Mouse (Mus musculus): ENCODE results near the gene Atg13. TPM values are rescaled to one million over a fixed set of nuclear protein-coding genes. Genes with fewer than 3 reads are reported as not detected.

Atg13 gene
- polyA plus RNA-seq, 1 experiment from 2014 or later = 20.9 TPM

DNA sequence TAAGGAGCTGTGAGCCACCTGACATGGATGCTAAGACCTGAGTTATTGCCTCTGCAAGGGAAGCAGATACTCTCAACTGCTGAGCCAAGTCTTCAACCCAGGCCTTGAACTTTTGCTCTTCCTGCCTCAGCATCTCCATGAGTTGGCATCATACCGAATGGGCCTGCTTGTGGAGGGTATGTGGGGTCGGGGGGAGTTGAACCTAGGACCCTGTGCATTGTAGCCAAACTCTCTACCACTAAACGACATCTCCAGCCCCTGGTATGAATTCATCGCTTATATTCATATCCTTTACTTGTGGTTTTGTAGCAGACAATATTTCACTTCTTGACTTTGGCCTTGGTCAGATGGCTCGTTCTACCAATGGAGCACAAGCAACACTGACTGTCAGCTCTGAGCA is 78.5 kb downstream of the Atg13 start:
- H3K4me2 ChIP-seq = no peak overlapping the region
- H3K36me3 ChIP-seq (ENCODE audit: insufficient read depth) = no peaks in the 10 kb centered on the region
- H3K27ac ChIP-seq (ENCODE audit: low read depth) = no peak overlapping the region
- H3K9me3 ChIP-seq (ENCODE audit: low read depth, low read length) = no peaks in the 10 kb centered on the region
- no peak for TF ChIP-seq CTCF (IDR thresholded peaks at IDR 0.05; ENCODE audit: low read depth)
- no peak overlapping the region for H3K9ac ChIP-seq
- no peaks in the 10 kb centered on the region for H3K27me3 ChIP-seq (ENCODE audit: insufficient read depth, low read length)
- no peak overlapping the region for H3K4me3 ChIP-seq (ENCODE audit: low read depth, low read length)
- DNase-seq (no peak), ATAC-seq (ENCODE audit: insufficient read depth) (no peak)
- WGBS = 78% methylated on average over 5 of the region's 5 CpGs
- H3K4me1 ChIP-seq (ENCODE audit: insufficient read depth) = no peaks in the 10 kb centered on the region

DNA sequence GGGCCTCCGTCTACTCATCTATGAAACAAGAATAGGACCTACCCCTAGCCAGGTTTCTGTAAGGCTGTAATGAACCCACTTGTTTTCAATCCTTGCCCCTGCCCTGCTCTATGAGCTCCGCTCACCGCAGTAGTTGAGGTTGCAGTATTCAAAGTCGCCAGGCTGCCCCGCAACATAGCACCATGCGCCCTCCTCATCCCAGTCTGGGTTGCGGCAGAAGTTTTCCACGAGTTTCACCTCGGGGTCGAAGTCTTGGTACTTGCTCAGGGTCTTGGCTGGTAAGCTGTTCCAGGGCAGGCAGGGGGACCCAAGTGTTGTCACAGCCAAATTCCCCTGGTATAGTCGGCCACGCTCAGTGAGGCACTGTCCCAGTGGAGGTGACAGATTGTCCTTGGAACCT is 80.0 kb downstream of the Atg13 start:
- H3K9me3 ChIP-seq (ENCODE audit: low read depth, low read length) = no peaks in the 10 kb centered on the region
- ATAC-seq (ENCODE audit: insufficient read depth) = no peak
- DNase-seq = no peak
- no peak for TF ChIP-seq CTCF (IDR thresholded peaks at IDR 0.05; ENCODE audit: low read depth)
- H3K27ac ChIP-seq (ENCODE audit: low read depth) = no peak overlapping the region
- no peak overlapping the region for H3K9ac ChIP-seq
- H3K4me2 ChIP-seq = no peak overlapping the region
- no peaks in the 10 kb centered on the region for H3K4me1 ChIP-seq (ENCODE audit: insufficient read depth)
- no peak overlapping the region for H3K4me3 ChIP-seq (ENCODE audit: low read depth, low read length)
- WGBS = 85% methylated on average over 12 of the region's 12 CpGs
- H3K36me3 ChIP-seq (ENCODE audit: insufficient read depth) = no peaks in the 10 kb centered on the region
- H3K27me3 ChIP-seq (ENCODE audit: insufficient read depth, low read length) = no peaks in the 10 kb centered on the region

DNA sequence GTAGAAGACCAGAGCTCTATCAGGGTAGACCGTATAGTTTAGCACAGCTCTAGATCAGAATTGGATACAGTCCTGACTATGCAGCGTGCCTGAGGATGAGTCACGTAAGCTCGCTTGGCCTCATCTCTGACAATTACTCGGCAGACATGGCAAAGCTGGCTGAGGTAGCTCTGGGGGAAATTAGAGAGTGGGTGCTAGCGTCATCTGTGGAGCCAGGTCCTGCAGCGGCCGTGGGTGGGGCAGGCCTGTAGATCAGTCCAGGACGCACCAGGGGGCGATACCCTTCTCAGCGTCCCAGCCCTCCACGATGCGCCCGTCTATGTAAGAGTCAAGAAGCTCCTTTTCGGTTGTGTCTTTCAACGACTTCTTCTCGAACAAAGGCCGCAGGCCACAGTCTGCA is 80.7 kb downstream of the Atg13 start:
- 79% methylated on average over 18 of the region's 18 CpGs for WGBS

DNA sequence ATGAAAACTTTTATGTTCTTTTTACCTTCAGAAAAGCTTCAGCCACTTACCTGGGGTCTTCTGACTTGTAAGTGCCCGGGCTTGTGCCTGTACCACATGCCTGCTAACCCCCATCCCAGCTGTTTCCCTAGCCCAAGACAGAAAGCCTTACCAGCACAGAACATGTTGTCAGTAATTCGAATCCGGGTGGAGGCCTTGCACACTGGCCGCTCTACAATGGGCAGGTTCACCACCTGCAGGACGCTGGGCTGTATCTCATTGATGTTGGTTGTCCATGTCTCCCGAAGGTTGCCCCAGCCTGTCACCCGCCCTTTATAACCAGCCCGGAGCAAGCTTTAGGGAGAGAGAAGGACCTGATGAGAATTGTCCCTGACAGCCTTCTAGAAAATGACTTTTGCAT is 82.2 kb downstream of the Atg13 start:
- Histone ChIP-seq H3K9me3 (ENCODE audit: low read depth, low read length) (no peaks in the 10 kb centered on the region), H3K4me2 (no peak overlapping the region), H3K4me3 (ENCODE audit: low read depth, low read length) (no peak overlapping the region), H3K9ac (no peak overlapping the region), H3K36me3 (ENCODE audit: insufficient read depth) (peaks cover 12% of the 10 kb centered on the region; the same call in 1 of the 2 replicates), H3K4me1 (ENCODE audit: insufficient read depth) (no peaks in the 10 kb centered on the region), H3K27me3 (ENCODE audit: insufficient read depth, low read length) (no peaks in the 10 kb centered on the region), H3K27ac (ENCODE audit: low read depth) (no peak overlapping the region)
- TF ChIP-seq CTCF (IDR thresholded peaks at IDR 0.05; ENCODE audit: low read depth) = no peak
- WGBS = 91% methylated on average over 8 of the region's 8 CpGs
- DNase-seq (no peak), ATAC-seq (ENCODE audit: insufficient read depth) (no peak)

More for the DNA sequence above, 80.7 kb downstream of the Atg13 start:
- ATAC-seq (ENCODE audit: insufficient read depth) = no peak
- no peak overlapping the region for H3K4me3 ChIP-seq (ENCODE audit: low read depth, low read length)
- H3K27ac ChIP-seq (ENCODE audit: low read depth) = no peak overlapping the region
- no peaks in the 10 kb centered on the region for H3K27me3 ChIP-seq (ENCODE audit: insufficient read depth, low read length)
- no peak for TF ChIP-seq CTCF (IDR thresholded peaks at IDR 0.05; ENCODE audit: low read depth)
- no peak for DNase-seq
- H3K9ac ChIP-seq = no peak overlapping the region
- H3K36me3 ChIP-seq (ENCODE audit: insufficient read depth) = 0 out of 2 replicates have a peak, but pooled peaks cover under 1% of the 10 kb centered on the region
- H3K4me2 ChIP-seq = no peak overlapping the region
- no peaks in the 10 kb centered on the region for H3K4me1 ChIP-seq (ENCODE audit: insufficient read depth)
- no peaks in the 10 kb centered on the region for H3K9me3 ChIP-seq (ENCODE audit: low read depth, low read length)

- no peak overlapping the region for H3K27ac ChIP-seq (ENCODE audit: low read depth)
- no peaks in the 10 kb centered on the region for H3K27me3 ChIP-seq (ENCODE audit: insufficient read depth, low read length)
- H3K9me3 ChIP-seq (ENCODE audit: low read depth, low read length) = no peaks in the 10 kb centered on the region
- no peak overlapping the region for H3K4me3 ChIP-seq (ENCODE audit: low read depth, low read length)
- ATAC-seq (ENCODE audit: insufficient read depth) = no peak
- H3K4me2 ChIP-seq = no peak overlapping the region
- H3K4me1 ChIP-seq (ENCODE audit: insufficient read depth) = no peaks in the 10 kb centered on the region
- WGBS = 61% methylated on average over 5 of the region's 5 CpGs
- no peak overlapping the region for H3K9ac ChIP-seq
- H3K36me3 ChIP-seq (ENCODE audit: insufficient read depth) = peaks cover 15% of the 10 kb centered on the region
- no peak for TF ChIP-seq CTCF (IDR thresholded peaks at IDR 0.05; ENCODE audit: low read depth)
- no peak for DNase-seq
These were observed 82.9 kb downstream of the Atg13 start for GRCm38 (mm10) chr2:91627486-91627885.

Other genes with a start within 250 kb of the Atg13 start
- gene Ckap5, start 183.8 kb downstream of the Atg13 start, polyA plus RNA-seq (2014; fragmentation: Nextera tagmentation; extraction: Ambion mirVana) = 96.3 and 106 TPM in 2 replicates
- 0.09 TPM in 1 of 2 replicates, not detected in the other for gene F2, start 74.2 kb downstream of the Atg13 start, polyA plus RNA-seq (2014; fragmentation: Nextera tagmentation; extraction: Ambion mirVana)
- gene Zfp408, start 60.8 kb downstream of the Atg13 start, polyA plus RNA-seq (2014; fragmentation: Nextera tagmentation; extraction: Ambion mirVana) = 6.1 and 7.0 TPM in 2 replicates
- gene Arhgap1, start 60.7 kb downstream of the Atg13 start, polyA plus RNA-seq (2014; fragmentation: Nextera tagmentation; extraction: Ambion mirVana) = 125 and 132 TPM in 2 replicates
- 15.8 and 16.9 TPM in 2 replicates for gene Harbi1, start 276 bp upstream of the Atg13 start, polyA plus RNA-seq (2014; fragmentation: Nextera tagmentation; extraction: Ambion mirVana)
- gene Ambra1, start 19.6 kb upstream of the Atg13 start, polyA plus RNA-seq (2014; fragmentation: Nextera tagmentation; extraction: Ambion mirVana) = 15.7 and 15.9 TPM in 2 replicates
- 0.22 and 0.33 TPM in 2 replicates for gene Chrm4, start 216.7 kb upstream of the Atg13 start, polyA plus RNA-seq (2014; fragmentation: Nextera tagmentation; extraction: Ambion mirVana)
- gene Mdk, start 221.7 kb upstream of the Atg13 start, polyA plus RNA-seq (2014; fragmentation: Nextera tagmentation; extraction: Ambion mirVana) = 1,044 and 1,097 TPM in 2 replicates
- 0.34 and 1.1 TPM in 2 replicates for gene Gm9821, start 235.1 kb upstream of the Atg13 start, polyA plus RNA-seq (2014; fragmentation: Nextera tagmentation; extraction: Ambion mirVana)

All from lung, embryonic 14.5 days (tissue).